Mouse (Mus musculus) embryonic fibroblast, embryonic 13.5 days (primary cell): ENCODE data around the gene Tuba1b.

ENCODE experiments used
- CTCF ChIP-seq: IDR thresholded peaks from 2 replicates; pipeline ENCODE4 v1.5.1; 2011; ENCODE audit warnings: mild to moderate bottlenecking, control low read depth, low read length, moderate library complexity, borderline replicate concordance; ENCODE audit not compliant: insufficient read depth
- POLR2A ChIP-seq: IDR thresholded peaks from 2 replicates; pipeline ENCODE4 v1.6.1; 2011; ENCODE audit warnings: low read depth, mild to moderate bottlenecking, control low read depth, low read length, moderate library complexity

GRCm38 (mm10) chr15:98886667-98887387 lies 47.5 kb downstream of the Tuba1b start:
- TF ChIP-seq CTCF (no peak), POLR2A (no peak)
